In genomic region chr16:31935091-31935979, GRCm38 (mm10) we compare ENCODE assay signal across 8 mouse cellular contexts. TPM values are rescaled to one million over a fixed set of nuclear protein-coding genes. Genes with fewer than 3 reads are reported as not detected.
A peak's percentile ranks its signal among the peaks of the same experiment; 100 is the strongest.
DNase-seq lines count a peak whose midpoint lies in the region; ATAC-seq and TF ChIP-seq lines count a peak whose summit lies in the region.

No protein-coding gene starts in this region.

- no peaks in the 10 kb centered on the region for H3K36me3 ChIP-seq in hindbrain, embryonic 10.5 days
- no peaks in the 10 kb centered on the region for H3K36me3 ChIP-seq in liver, embryonic 16.5 days (ENCODE audit: control insufficient read depth, insufficient read depth)

- 4% methylated on average over 36 of the region's 36 CpGs for WGBS in hindbrain, embryonic 10.5 days
- 6% methylated on average over 36 of the region's 36 CpGs for WGBS in liver, embryonic 16.5 days (ENCODE audit: insufficient replicate concordance)

- TF ChIP-seq CTCF in gastrocnemius, adult 2 months (IDR thresholded peaks at IDR 0.05), result no peak

- peaks cover 63% of the 10 kb centered on the region for H3K27me3 ChIP-seq in hindbrain, embryonic 10.5 days (ENCODE audit: insufficient read depth, poor library complexity, severe bottlenecking)
- H3K27me3 ChIP-seq in liver, embryonic 16.5 days (ENCODE audit: control insufficient read depth, insufficient read depth, low read depth, low read length), result peaks cover 49% of the 10 kb centered on the region

- no peak overlapping the region for H3K9ac ChIP-seq in liver, embryonic 16.5 days (ENCODE audit: low read depth, low read length)

- DNase-seq in gastrocnemius, adult 2 months, result no peak
- DNase-seq in gastrocnemius, postnatal 4 days (ENCODE audit: low spot score in 2 of 2), result no peak
- DNase-seq in thymus, postnatal 4 days, result peak; percentile 32
- no peak for DNase-seq in thymus, adult 18-20 months
- peak; percentile 53 for DNase-seq in hindbrain, embryonic 10.5 days (ENCODE audit: low spot score)
- DNase-seq in right cerebral cortex, postnatal 4 days, result peak; percentile 53
- no peak for DNase-seq in adrenal gland, adult 2 months

- ATAC-seq in liver, embryonic 16.5 days (ENCODE audit: low read depth), result 0 out of 2 replicates have a peak, but pooled peaks have one; percentile 8

- H3K4me3 ChIP-seq in gastrocnemius, adult 2 months, result peak overlapping the region; percentile 46
- H3K4me3 ChIP-seq in hindbrain, embryonic 10.5 days, result peak overlapping the region; percentile 56
- peak overlapping the region; percentile 4 for H3K4me3 ChIP-seq in liver, embryonic 16.5 days (ENCODE audit: low read depth, low read length)

- H3K4me2 ChIP-seq in liver, embryonic 16.5 days (ENCODE audit: low read depth, low read length), result peak overlapping the region; percentile 5

- no peak overlapping the region for H3K27ac ChIP-seq in gastrocnemius, adult 2 months
- H3K27ac ChIP-seq in hindbrain, embryonic 10.5 days, result peak overlapping the region; percentile 89
- no peak overlapping the region for H3K27ac ChIP-seq in liver, embryonic 16.5 days (ENCODE audit: low read length)

- no peaks in the 10 kb centered on the region for H3K9me3 ChIP-seq in hindbrain, embryonic 10.5 days
- no peaks in the 10 kb centered on the region for H3K9me3 ChIP-seq in liver, embryonic 16.5 days (replicated peaks; ENCODE audit: control insufficient read depth, low read length)

- intact Hi-C loops in gastrocnemius, adult 2 months (cut with DNase I), result no loop called here

- peaks cover 49% of the 10 kb centered on the region for H3K4me1 ChIP-seq in hindbrain, embryonic 10.5 days (replicated peaks)
- peaks cover 8% of the 10 kb centered on the region for H3K4me1 ChIP-seq in liver, embryonic 16.5 days (ENCODE audit: control insufficient read depth, low read depth, low read length)

RNA-seq across cellular contexts. Expression of gene Pigz, which starts 1.7 kb away (rescaled TPM):
- total RNA-seq in gastrocnemius, adult 2 months (2021), result under 1 TPM; 0.20 to 0.71 TPM
- total RNA-seq in gastrocnemius, postnatal 4 days (2021), result 1 to 10 TPM; 6.4 to 7.9 TPM
- polyA plus RNA-seq in hindbrain, embryonic 10.5 days (2016; fragmentation: Nextera tagmentation; extraction: Ambion mirVana), result 1.6 and 2.0 TPM in 2 replicates
- 0.37 and 0.48 TPM in 2 replicates for polyA plus RNA-seq in liver, embryonic 16.5 days (2015; fragmentation: Nextera tagmentation; extraction: Ambion mirVana)
- 1 to 10 TPM in 1 of 2 experiments, under 1 TPM in 1; 0.35 to 1.3 TPM for total RNA-seq in adrenal gland, adult 2 months (2021)
- polyA plus RNA-seq in adrenal gland, adult 2 months (2012; rRNA removed), result 0.71 and 1.3 TPM in 2 replicates

RNA-seq across cellular contexts. Expression of gene 0610012G03Rik, which starts 13.0 kb away (rescaled TPM):
- total RNA-seq in gastrocnemius, adult 2 months (2021), result 10 to 100 TPM; 52.1 to 66.5 TPM
- 10 to 100 TPM; 43.3 to 46.9 TPM for total RNA-seq in gastrocnemius, postnatal 4 days (2021)
- polyA plus RNA-seq in hindbrain, embryonic 10.5 days (2016; fragmentation: Nextera tagmentation; extraction: Ambion mirVana), result 91.4 and 104 TPM in 2 replicates
- polyA plus RNA-seq in liver, embryonic 16.5 days (2015; fragmentation: Nextera tagmentation; extraction: Ambion mirVana), result 36.7 and 37.4 TPM in 2 replicates
- total RNA-seq in adrenal gland, adult 2 months (2021), result 10 to 100 TPM; 40.5 to 47.4 TPM
- 143 and 164 TPM in 2 replicates for polyA plus RNA-seq in adrenal gland, adult 2 months (2012; rRNA removed)

RNA-seq across cellular contexts. Expression of gene Ncbp2, which starts 13.0 kb away (rescaled TPM):
- total RNA-seq in gastrocnemius, adult 2 months (2021), result 10 to 100 TPM; 11.5 to 17.9 TPM
- total RNA-seq in gastrocnemius, postnatal 4 days (2021), result 10 to 100 TPM; 33.2 to 35.1 TPM
- 122 and 135 TPM in 2 replicates for polyA plus RNA-seq in hindbrain, embryonic 10.5 days (2016; fragmentation: Nextera tagmentation; extraction: Ambion mirVana)
- 25.8 and 26.8 TPM in 2 replicates for polyA plus RNA-seq in liver, embryonic 16.5 days (2015; fragmentation: Nextera tagmentation; extraction: Ambion mirVana)
- 10 to 100 TPM; 45.1 to 54.0 TPM for total RNA-seq in adrenal gland, adult 2 months (2021)
- polyA plus RNA-seq in adrenal gland, adult 2 months (2012; rRNA removed), result 2.3 and 6.0 TPM in 2 replicates

RNA-seq across cellular contexts. Expression of gene Meltf, which starts 56.7 kb away (rescaled TPM):
- not detected for total RNA-seq in gastrocnemius, adult 2 months (2021)
- total RNA-seq in gastrocnemius, postnatal 4 days (2021), result under 1 TPM in 1 of 2 experiments, not detected in 1; 0.08 TPM
- 0.07 and 0.20 TPM in 2 replicates for polyA plus RNA-seq in hindbrain, embryonic 10.5 days (2016; fragmentation: Nextera tagmentation; extraction: Ambion mirVana)
- polyA plus RNA-seq in liver, embryonic 16.5 days (2015; fragmentation: Nextera tagmentation; extraction: Ambion mirVana), result 0.55 TPM in 1 of 2 replicates, not detected in the other
- not detected for total RNA-seq in adrenal gland, adult 2 months (2021)
- 0.02 and 0.04 TPM in 2 replicates for polyA plus RNA-seq in adrenal gland, adult 2 months (2012; rRNA removed)

Comparison
In these comparisons a context has a peak if more than half of its experiments do, and no peak if none do; other contexts are left out.
1. DNase-seq: peak in thymus, postnatal 4 days (single experiment), hindbrain, embryonic 10.5 days (single experiment) and right cerebral cortex, postnatal 4 days (single experiment); none in gastrocnemius, adult 2 months (single experiment), gastrocnemius, postnatal 4 days (0 of 2), thymus, adult 18-20 months (0 of 2) and adrenal gland, adult 2 months (single experiment).
2. H3K4me3 ChIP-seq: peak in every context shown above with its lines; median percentile 56 in hindbrain, embryonic 10.5 days; 46 in gastrocnemius, adult 2 months; 4 in liver, embryonic 16.5 days.